Mouse (Mus musculus): ENCODE results near the gene Cdk6. TPM values are rescaled to one million over a fixed set of nuclear protein-coding genes. Genes with fewer than 3 reads are reported as not detected.
"Not testable (repeated sequence)": the region's sequence is repeated elsewhere in the genome, so short reads cannot be mapped to it uniquely, and the experiment has no call there.

Gene Cdk6
- total RNA-seq, 2 experiments from 2014 or later, result 3.6 to 5.4 TPM

GRCm38 (mm10) chr5:3342771-3343565, 1.7 kb downstream of the Cdk6 start:
- intact Hi-C loops (cut with DNase I), result loop anchor here (5.0 to 10.0 kb wide), 2 partner anchors 92 to 191 kb away; no protein-coding TSS in a partner anchor
- peak in 1 of 2 experiments; percentile 9 for DNase-seq (ENCODE audit: low spot score in 2 of 2)

- intact Hi-C loops (cut with DNase I), result loop anchor here (2.0 to 10.0 kb wide), 3 partner anchors 91 to 191 kb away; no protein-coding TSS in a partner anchor
- peak; percentile 32 to 40 for DNase-seq (ENCODE audit: low spot score in 2 of 2)
Observed at GRCm38 (mm10) chr5:3343566-3344080, 2.3 kb downstream of the Cdk6 start.

GRCm38 (mm10) chr5:3344081-3344631, 2.9 kb downstream of the Cdk6 start:
- DNase-seq (ENCODE audit: low spot score in 2 of 2), result peak; percentile 78 to 80
- intact Hi-C loops (cut with DNase I), result loop anchor here (2.0 to 10.0 kb wide), 3 partner anchors 91 to 192 kb away; no protein-coding TSS in a partner anchor

GRCm38 (mm10) chr5:3345540-3345939, 4.3 kb downstream of the Cdk6 start:
- not testable (repeated sequence) for DNase-seq (ENCODE audit: low spot score in 2 of 2)
- intact Hi-C loops (cut with DNase I), result loop anchor here (2.0 to 10.0 kb wide), 2 partner anchors 89 to 171 kb away; no protein-coding TSS in a partner anchor

GRCm38 (mm10) chr5:3349393-3349792, 8.1 kb downstream of the Cdk6 start:
- not testable (repeated sequence) for DNase-seq (ENCODE audit: low spot score in 2 of 2)
- intact Hi-C loops (cut with DNase I), result loop anchor here (10.0 kb wide), 1 partner anchor 85 kb away; no protein-coding TSS in a partner anchor

- intact Hi-C loops (cut with DNase I); DNase-seq (ENCODE audit: low spot score in 2 of 2): not testable (repeated sequence)
Observed at GRCm38 (mm10) chr5:3351836-3352235, 10.6 kb downstream of the Cdk6 start.

- intact Hi-C loops (cut with DNase I), result no loop called here
- no peak for DNase-seq (ENCODE audit: low spot score in 2 of 2)
Observed at GRCm38 (mm10) chr5:3352314-3352713, 11.0 kb downstream of the Cdk6 start.

- intact Hi-C loops (cut with DNase I), result no loop called here
Observed at GRCm38 (mm10) chr5:3352827-3353226, 11.5 kb downstream of the Cdk6 start.

GRCm38 (mm10) chr5:3354307-3354706, 13.0 kb downstream of the Cdk6 start:
- no peak for DNase-seq (ENCODE audit: low spot score in 2 of 2)
- intact Hi-C loops (cut with DNase I), result no loop called here

More at GRCm38 (mm10) chr5:3352827-3353226, 11.5 kb downstream of the Cdk6 start:
- DNase-seq (ENCODE audit: low spot score in 2 of 2), result no peak

- DNase-seq (ENCODE audit: low spot score in 2 of 2), result no peak
- intact Hi-C loops (cut with DNase I), result no loop called here
Observed at GRCm38 (mm10) chr5:3355032-3355536, 13.8 kb downstream of the Cdk6 start.

GRCm38 (mm10) chr5:3355560-3356260, 14.4 kb downstream of the Cdk6 start:
- intact Hi-C loops (cut with DNase I), result no loop called here
- DNase-seq (ENCODE audit: low spot score in 2 of 2), result no peak

GRCm38 (mm10) chr5:3356261-3356778, 15.0 kb downstream of the Cdk6 start:
- DNase-seq (ENCODE audit: low spot score in 2 of 2), result no peak
- intact Hi-C loops (cut with DNase I), result no loop called here

GRCm38 (mm10) chr5:3357496-3357895, 16.2 kb downstream of the Cdk6 start:
- no peak for DNase-seq (ENCODE audit: low spot score in 2 of 2)
- intact Hi-C loops (cut with DNase I), result no loop called here

- DNase-seq (ENCODE audit: low spot score in 2 of 2), result no peak
- intact Hi-C loops (cut with DNase I), result no loop called here
Observed at GRCm38 (mm10) chr5:3358687-3359520, 17.6 kb downstream of the Cdk6 start.

- no peak for DNase-seq (ENCODE audit: low spot score in 2 of 2)
- intact Hi-C loops (cut with DNase I), result no loop called here
Observed at GRCm38 (mm10) chr5:3359914-3360313, 18.6 kb downstream of the Cdk6 start.

GRCm38 (mm10) chr5:3361252-3361651, 20.0 kb downstream of the Cdk6 start:
- DNase-seq (ENCODE audit: low spot score in 2 of 2), result no peak
- intact Hi-C loops (cut with DNase I), result no loop called here

GRCm38 (mm10) chr5:3362111-3362510, 20.8 kb downstream of the Cdk6 start:
- no peak for DNase-seq (ENCODE audit: low spot score in 2 of 2)
- intact Hi-C loops (cut with DNase I), result no loop called here
